Mouse (Mus musculus) right cerebral cortex, postnatal 10 days (tissue): ENCODE data around the gene Ube2j2.

Experiments
- DNase-seq, 2 experiments: peaks; one replicate each; pipeline ENCODE4 v3.0.0; 2021; ENCODE audit warnings: low spot score in 2 of 2

Ube2j2 gene

DNA sequence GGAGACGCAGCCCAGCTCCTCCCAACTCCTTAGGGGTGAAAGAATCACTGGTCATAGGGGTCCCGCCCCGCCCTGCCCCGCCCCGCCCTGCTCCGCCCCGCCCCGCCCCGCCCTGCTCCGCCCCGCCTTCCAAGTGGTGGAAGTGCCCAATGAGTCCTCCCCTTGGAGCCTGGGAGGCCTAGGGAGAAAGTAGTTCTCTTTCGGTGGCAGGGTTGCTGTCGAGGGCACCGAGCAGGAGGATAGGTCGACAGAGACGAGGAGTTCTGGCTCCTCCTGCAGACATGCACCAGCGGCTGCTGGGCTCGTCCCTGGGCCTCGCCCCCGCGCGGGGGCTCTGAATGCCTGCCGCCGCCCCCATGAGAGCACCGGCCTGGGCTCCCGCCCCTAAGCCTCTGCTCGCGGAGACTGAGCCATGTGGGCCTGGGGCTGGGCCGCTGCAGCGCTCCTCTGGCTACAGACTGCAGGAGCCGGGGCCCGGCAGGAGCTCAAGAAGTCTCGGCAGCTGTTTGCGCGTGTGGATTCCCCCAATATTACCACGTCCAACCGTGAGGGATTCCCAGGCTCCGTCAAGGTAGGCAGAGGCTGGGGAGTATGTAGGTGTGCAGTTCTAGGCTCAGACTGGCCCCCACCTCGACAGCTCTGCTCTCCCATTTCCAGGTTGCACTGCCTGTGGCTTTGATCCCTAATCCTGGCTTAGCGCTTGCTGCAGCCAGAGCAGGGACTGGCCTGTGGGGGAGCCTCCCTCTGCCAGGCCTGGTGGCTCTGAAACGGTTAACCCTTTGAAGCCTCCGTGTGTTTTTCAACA lies 18.7 kb downstream of the Ube2j2 start, which contains the start of gene C1qtnf12:
TSS of gene C1qtnf12 (plus strand) at position 152 of the 805 bp plus-strand sequence.
- DNase-seq: peak; percentile 42 to 50

DNA sequence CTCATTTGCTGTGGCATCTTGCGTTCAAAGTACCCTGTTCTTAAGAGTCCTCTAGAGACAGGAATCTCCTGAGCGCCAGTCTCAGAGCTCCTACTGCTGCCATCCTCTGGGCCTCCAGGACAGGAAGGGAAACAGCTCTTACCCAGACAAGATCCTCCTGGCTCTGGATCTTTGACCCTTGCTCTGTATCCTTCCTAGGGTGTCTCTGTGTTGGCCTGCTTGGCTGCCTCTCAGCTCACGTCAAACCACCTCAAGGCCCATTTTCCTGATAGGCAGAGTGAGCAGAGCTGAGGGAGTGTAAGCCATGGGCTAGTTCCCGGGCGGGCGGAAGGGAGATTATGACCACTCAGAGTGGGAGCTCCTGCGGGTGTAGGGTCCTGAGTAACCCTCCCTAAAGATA lies 19.5 kb downstream of the Ube2j2 start:
- no peak for DNase-seq

DNA sequence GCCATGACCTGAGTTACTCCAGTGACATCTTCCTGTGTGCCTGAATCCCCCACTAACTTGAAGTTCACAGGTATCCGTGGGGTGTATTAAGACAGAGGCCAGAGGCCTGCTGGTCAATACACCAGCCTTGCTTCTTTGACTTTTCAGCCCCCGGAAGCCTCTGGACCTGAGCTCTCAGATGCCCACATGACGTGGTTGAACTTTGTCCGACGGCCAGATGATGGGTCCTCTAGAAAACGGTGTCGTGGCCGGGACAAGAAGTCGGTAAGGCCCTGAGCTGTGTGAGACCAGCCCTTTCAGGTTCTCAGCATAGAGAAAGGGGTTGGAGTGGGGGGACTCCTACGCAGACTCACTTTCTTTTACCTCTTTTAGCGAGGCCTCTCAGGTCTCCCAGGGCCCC lies 20.8 kb downstream of the Ube2j2 start:
- DNase-seq: no peak

DNA sequence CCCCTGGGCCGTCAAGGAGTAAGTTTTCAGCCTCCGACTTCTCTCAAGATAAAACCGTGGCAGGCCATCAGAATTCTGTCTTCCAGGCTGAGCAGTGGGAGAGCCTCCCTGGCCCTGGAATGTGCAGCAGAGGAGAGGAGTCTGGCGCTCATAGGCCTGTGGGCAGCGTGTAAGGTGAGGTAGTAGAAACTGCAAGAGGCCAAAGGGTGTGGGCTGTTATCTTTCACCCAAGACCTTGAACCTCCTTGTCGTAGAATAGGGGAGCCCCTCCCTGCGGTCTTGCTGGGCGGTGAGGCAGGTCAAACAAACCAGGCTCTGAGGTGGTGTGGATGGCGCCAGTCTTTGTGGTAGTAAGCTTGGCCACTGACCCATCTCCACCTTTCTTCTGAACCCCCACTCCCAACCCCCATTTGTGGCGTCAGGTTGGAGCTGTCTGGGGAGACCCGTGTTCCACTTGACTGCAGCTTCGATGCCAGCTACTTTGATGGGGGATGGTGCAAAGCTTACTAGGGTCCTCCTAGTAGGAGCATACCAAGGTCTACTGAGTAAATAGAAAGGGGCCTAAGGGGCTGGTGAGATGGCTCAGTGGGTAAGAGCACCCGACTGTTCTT lies 25.5 kb downstream of the Ube2j2 start:
- DNase-seq: no peak

DNA sequence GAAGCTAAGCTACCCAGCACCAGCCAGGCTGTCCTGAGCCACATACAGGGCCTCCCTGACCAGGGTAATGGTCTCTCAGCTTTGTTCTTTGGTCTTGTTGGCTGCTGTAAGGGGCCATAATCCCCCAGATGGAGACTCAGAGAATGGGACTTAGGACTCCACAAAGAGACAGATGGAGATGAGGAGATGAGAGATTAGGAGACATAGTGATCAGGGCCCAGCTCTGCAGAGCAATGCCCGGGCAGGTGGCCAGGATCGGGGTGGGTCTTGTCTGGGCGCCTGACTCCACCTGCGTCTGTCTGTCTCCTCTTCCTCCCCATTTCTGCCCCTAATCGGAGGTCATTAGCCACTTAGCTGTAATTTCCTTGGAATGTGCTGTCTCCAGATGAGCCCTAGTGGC lies 26.7 kb downstream of the Ube2j2 start:
- DNase-seq: no peak

DNA sequence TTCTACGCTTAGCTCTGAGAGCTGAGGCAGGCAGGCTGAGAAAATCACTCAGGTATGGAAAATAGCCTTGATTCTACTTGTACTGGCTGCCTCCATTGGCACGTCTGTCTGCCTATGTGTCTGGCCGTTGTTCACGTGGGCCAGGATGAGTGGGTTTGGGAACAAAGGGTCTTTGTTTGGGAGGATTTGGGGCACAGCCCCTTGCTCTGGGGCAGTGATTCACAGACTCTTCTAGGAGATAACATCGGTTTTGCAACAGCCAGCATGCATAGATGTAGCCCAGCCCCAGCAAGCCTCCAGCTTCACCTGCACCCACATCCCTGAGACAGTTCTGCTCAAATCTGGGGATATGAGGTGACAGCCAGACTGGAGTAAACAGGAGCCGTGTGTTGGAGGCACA lies 29.0 kb downstream of the Ube2j2 start:
- no peak for DNase-seq

DNA sequence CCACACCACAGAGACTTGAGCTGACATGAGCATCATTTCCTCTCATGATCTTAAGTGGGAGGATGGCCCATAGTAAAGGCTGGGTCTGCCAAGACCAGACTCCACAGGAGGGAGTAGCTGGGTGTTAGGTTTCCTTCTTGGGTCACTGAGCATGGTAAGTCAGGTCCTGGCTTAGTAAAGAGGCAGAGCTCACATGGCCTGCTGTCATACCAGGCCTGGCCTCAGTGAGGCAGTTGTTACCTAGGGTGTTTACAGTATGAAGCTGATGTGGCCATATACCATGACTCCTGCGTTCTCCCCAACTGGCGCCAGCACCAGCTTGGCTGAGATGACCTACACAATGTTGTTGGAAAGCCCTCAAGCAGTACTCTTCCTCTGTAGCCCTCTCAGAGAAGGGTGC lies 29.6 kb downstream of the Ube2j2 start:
- no peak for DNase-seq

DNA sequence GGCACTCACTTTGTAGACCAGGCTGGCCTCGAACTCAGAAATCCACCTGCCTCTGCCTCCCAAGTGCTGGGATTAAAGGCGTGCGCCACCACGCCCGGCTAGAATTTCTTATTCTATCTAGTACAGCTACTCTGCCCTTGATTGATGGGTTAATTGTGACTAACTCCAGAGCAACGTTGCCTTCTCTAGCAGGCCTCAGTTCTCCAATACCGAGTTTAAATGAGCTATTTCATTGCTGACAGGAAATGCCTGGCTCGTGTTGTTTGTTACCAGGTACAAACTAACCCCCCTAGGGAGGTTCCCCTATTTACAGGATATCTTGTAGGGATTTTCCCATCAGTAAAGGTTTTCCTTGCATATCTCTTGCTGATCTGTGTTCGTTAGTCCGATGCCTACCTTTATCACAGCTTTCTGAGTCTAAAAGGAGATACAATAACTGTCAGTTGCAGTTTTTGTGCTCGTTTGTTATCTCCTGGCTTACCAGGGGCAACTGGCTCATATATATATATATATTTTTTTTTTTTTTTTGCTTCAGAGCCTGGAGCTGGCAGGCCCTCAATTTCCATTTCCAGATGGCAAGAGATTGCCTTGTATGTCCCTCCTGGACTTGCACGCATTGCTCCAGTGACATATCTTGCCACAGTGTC lies 37.9 kb downstream of the Ube2j2 start:
- no peak for DNase-seq

DNA sequence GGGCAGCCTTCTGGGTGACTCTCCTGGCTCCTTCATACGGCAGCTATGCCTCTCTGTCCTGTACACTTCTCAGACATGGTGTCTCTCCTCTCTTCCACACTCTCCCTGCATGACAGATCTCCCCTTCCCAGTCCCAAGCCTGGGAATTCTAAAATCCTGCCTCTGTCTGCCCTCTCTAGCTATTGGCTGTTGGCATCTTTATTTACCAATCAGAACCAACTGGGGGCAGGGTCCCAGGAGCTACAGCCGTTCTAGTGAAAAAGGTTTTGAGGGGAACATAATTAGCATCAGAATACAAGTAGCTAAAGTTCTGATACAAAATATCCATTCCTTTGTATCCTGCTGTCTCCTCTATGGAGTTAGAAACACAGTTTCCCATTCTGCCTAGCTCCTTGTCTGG lies 40.2 kb downstream of the Ube2j2 start:
- no peak for DNase-seq

DNA sequence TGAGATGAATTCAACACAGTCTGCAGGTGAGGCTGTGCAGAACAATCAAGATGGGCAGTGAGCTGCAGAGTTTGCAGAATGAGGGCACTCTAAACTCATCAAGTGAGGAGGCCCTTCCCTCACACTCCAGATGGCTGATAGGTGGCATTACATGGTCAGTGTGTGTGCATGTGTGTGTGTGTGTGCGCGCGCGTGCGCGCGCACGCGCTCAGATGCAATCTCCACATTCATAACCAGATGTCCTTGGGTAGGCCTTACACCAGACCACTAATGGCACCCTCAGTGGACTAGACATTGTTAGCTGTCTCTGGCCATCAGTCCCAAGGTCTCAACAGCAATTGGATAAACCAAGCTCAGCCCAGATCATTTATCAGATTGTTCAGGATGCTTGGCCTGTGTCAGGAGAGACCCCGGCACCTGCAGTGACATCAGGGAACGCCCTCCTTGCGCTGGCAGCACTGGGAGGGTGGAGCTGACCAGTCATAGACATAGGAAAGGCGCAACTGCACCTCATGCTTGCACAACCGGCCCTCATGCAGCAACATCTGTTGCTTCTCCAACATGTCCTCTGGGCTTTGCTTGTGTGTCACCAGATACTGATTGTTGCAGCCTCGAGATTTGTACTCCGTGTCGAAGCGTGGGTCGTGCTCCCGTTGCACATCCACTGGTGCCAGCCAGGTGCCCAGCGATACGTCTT lies 47.7 kb downstream of the Ube2j2 start:
- DNase-seq: peak; percentile 36 to 78

DNA sequence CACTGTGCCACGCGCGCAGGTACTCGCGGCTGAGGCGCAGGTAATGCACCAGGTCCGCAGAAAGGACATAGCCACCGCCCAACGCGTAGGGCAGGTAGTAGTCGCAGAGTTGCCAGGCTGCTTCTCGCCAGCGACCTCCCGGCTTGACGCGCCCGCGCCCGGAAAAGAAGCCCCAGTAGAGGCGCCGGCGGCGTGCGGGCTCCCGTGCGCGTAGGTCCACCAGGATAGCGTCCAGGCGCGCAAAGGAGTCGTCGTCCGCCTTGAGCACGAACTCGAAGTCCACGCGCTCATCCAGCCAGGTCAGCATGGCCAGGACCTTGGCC lies 48.2 kb downstream of the Ube2j2 start:
- no peak for DNase-seq

DNA sequence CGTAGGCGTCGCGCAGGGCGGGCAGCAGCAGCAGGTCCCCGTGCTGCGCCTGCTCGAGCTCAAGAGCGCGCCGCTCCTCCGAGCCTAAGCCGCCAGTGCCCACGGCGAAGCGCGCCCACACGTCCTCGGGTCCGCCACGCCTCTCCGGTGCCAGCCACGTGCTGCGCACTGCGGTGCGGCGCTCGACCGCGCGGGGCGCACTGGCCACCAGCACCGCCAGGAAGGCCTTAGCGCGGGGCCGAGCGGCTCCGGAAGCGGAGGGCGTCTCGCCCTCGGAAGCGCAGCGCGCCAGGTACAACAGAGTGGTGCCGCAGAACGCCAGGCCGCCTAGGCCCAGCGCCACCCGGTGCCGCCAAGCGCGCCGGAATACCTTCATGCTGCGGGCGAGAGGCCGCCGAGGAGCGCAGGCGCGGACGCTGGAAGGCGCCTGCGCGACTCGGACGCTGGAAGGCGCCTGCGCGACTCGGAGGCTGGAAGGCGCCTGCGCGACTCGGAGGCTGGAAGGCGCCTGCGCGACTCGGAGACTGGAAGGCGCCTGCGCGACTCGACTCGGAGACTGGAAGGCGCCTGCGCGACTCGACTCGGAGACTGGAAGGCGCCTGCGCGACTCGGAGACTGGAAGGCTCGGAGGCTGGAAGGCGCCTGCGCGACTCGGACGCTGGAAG lies 48.7 kb downstream of the Ube2j2 start, which contains the start of the genes B3galt6 and Sdf4:
TSS of gene B3galt6 (minus strand) at position 409 of the 665 bp plus-strand sequence.
TSS of gene Sdf4 (plus strand) at position 632 of the 665 bp plus-strand sequence.
- peak; percentile 89 for DNase-seq

DNA sequence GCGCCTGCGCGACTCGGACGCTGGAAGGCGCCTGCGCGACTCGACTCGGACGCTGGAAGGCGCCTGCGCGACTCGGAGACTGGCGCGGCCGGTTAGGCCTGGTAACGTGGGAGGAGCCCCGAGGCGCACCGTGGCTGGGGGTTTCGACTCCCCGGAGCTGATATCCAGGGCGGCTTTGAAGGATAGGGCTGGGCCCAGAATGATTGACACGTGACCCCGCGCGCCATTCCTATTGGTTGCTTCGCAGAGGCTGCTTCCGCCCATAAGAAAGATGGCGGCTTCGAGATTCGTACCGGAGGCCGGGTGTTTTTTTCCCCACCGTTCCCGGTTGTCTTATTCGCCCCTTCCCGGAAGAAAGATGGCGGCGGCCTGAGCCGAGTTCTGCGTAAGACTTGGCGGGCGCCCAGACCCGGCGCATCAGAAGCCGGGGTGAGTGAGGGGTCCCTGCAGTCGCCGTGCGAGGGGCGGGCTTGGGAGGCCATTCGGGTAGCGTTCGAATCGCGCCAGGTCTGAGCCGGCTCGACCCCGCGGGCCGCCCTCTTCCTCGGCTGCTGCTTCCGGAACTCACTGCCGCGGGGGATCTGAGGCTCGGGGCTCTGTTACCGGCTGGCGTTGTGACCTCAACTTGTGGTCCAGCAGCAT lies 49.4 kb downstream of the Ube2j2 start:
- DNase-seq: peak; percentile 96

DNA sequence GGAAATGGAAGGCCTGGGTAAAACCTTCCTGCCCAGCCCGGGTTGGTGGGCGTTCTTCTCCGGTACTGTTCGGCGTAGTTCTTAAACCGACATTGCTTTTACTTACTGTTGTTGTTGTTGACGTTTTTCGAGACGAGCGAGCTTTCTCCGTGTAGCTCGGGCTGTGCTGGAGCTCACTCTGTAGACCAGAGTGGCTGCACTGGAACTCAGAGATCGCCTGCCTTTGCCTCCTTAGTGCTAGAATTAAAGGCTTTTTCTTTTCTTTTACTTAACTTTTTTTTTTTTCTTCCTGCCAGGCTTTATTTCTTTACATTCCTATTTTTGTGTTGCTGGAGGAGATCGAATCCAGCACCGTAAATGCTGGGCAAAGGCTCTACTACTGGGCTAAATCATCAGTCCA lies 50.0 kb downstream of the Ube2j2 start:
- DNase-seq: no peak

DNA sequence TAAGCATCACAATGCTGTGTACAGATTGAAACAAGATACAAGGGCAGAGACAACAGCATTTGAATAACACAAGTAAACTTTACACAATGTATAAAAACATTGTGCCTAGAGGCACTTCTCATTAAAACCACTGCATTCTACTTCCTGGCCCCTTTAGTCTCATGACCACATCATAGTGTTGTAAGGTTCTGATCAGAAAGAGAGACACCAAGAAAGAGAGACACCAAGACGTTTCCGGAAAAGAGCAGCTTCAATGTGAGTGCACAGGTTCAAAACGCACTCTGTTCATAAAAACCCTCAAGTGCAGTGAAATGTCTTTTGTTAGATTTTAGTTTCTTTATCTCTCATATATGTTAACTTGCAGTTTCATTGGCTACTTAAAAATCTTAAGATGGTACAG lies 60.5 kb downstream of the Ube2j2 start:
- DNase-seq: no peak

DNA sequence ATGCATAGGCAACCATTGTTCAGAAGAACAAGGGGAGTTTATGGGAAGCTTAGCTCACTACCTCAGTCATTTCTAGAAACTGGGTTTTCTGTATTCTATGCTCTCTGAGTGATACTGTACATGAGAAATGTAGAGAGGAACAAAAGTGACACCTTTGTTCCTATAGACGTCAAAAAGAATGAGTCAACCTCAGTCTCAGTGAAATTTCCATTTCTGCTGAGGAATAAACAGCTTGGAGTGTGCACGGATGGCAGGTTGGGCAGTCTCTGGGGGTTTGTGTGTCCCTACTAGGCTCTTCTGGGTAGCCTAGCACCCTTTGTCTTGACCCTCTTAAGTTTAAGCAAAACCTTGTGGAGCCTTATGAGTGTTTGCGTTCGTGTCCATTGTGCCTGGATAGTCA lies 64.7 kb downstream of the Ube2j2 start:
- no peak for DNase-seq
